Mouse (Mus musculus): Measurements from ENCODE around the gene LTO1. TPM values are rescaled to one million over a fixed set of nuclear protein-coding genes. Genes with fewer than 3 reads are reported as not detected.

Gene LTO1
- polyA plus RNA-seq, 1 experiment from 2014 or later, result 22.6 TPM

DNA sequence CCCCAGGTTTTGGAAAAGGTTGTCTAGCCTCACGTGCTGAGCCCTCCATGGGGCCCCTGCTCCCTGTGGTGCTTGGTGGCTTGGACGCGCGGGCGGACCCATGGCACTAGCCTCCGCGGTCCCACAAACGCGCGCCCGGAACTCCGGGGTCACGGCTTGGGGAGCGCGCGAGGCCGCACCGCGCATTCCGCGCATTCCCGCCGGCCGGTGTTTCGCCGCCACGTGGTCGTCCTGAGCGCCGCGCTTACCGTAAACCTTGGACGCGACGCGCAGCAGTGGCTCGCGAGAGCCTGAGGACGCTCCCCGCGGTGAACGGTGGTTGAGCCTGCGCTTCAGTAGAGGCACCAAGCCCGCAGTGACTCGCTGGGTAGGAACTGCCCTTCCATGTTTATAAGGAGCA is 28.4 kb downstream of the LTO1 start:
- Histone ChIP-seq H3K9ac (ENCODE audit: low read length) (peak overlapping the region; percentile 63), H3K4me2 (ENCODE audit: low read depth, severe bottlenecking) (peak overlapping the region; percentile 84), H3K9me3 (ENCODE audit: control insufficient read depth, low read length) (no peaks in the 10 kb centered on the region), H3K36me3 (ENCODE audit: control insufficient read depth, insufficient read depth, low read length) (no peaks in the 10 kb centered on the region), H3K27me3 (ENCODE audit: control insufficient read depth, insufficient read depth, low read length) (no peaks in the 10 kb centered on the region), H3K4me1 (ENCODE audit: control insufficient read depth, insufficient read depth, low read length) (peaks cover 16% of the 10 kb centered on the region), H3K4me3 (ENCODE audit: low read depth, low read length) (peak overlapping the region; percentile 70), H3K27ac (replicated peaks; ENCODE audit: low read depth, low read length) (peak overlapping the region; percentile 58)
- no peak for ATAC-seq (ENCODE audit: insufficient number of reproducible peaks, low FRiP score, low TSS enrichment, low read depth)
- DNase-seq (ENCODE audit: low spot score), result peak; percentile 91
- WGBS, result under 1% methylated on average over 44 of the region's 45 CpGs

DNA sequence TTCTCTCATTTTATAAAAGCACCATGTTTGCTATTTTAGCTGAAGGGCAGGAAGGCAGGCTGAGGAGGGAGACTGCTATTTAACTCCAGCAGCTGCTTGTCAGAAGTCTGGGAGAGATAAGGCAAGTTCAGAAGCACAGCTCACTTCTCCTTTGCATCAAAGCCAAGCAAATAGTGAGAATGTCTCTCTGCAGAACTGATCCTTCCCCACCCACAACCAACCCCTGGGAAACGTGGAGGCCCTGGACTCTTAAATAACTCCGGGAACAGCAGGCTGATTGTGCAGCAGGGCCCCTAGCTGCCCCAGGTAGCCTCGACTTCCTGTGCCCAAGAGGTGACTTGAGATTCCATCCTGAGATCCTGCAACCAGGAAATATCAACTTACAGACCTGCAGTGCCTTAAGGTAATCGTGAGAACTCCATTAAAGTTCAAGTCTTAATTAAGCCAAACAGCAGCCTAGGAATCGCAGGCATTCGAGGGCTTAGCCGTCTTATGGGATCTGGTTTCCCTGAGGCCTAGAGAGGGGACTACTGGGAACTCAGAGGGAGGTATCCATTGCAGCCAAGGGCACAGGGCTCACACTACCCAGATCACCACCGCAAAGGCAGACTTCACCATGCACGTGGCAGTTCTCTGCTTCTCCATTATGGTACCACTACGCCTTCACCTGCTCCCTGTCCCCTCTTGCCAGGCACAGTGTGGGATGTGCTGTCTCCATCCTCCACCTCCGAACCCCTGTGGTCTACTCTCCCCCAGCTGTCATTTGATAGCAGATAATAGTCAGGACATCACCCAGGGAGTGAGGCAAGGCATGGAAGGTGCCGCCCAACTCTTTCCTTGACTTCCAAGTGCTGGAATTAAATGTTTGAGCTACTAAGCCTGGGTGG is 43.9 kb downstream of the LTO1 start:
- ATAC-seq (ENCODE audit: insufficient number of reproducible peaks, low FRiP score, low TSS enrichment, low read depth) (0 out of 2 replicates have a peak, but pooled peaks have one; percentile 31), DNase-seq (ENCODE audit: low spot score) (peak; percentile 44)
- Histone ChIP-seq H3K4me3 (ENCODE audit: low read depth, low read length) (no peak overlapping the region), H3K27me3 (ENCODE audit: control insufficient read depth, insufficient read depth, low read length) (no peaks in the 10 kb centered on the region), H3K4me2 (ENCODE audit: low read depth, severe bottlenecking) (no peak overlapping the region), H3K36me3 (ENCODE audit: control insufficient read depth, insufficient read depth, low read length) (no peaks in the 10 kb centered on the region), H3K9me3 (ENCODE audit: control insufficient read depth, low read length) (no peaks in the 10 kb centered on the region), H3K27ac (replicated peaks; ENCODE audit: low read depth, low read length) (peak overlapping the region; percentile 48; the same call in 1 of the 2 replicates), H3K4me1 (ENCODE audit: control insufficient read depth, insufficient read depth, low read length) (peaks cover 12% of the 10 kb centered on the region; the same call in 1 of the 2 replicates), H3K9ac (ENCODE audit: low read length) (no peak overlapping the region)
- 31% methylated on average over 12 of the region's 12 CpGs for WGBS

- ATAC-seq (ENCODE audit: insufficient number of reproducible peaks, low FRiP score, low TSS enrichment, low read depth) (no peak), DNase-seq (ENCODE audit: low spot score) (no peak)
- H3K9me3 ChIP-seq (ENCODE audit: control insufficient read depth, low read length), result no peaks in the 10 kb centered on the region
- H3K4me1 ChIP-seq (ENCODE audit: control insufficient read depth, insufficient read depth, low read length), result peaks cover 2% of the 10 kb centered on the region; the same call in 1 of the 2 replicates
- H3K36me3 ChIP-seq (ENCODE audit: control insufficient read depth, insufficient read depth, low read length), result no peaks in the 10 kb centered on the region
- H3K4me3 ChIP-seq (ENCODE audit: low read depth, low read length), result no peak overlapping the region
- no peak overlapping the region for H3K9ac ChIP-seq (ENCODE audit: low read length)
- WGBS, result 95% methylated on average over 1 of the region's 1 CpGs
- no peaks in the 10 kb centered on the region for H3K27me3 ChIP-seq (ENCODE audit: control insufficient read depth, insufficient read depth, low read length)
- no peak overlapping the region for H3K27ac ChIP-seq (replicated peaks; ENCODE audit: low read depth, low read length)
- H3K4me2 ChIP-seq (ENCODE audit: low read depth, severe bottlenecking), result no peak overlapping the region
Observed at GRCm38 (mm10) chr7:144963911-144964310, 49.0 kb downstream of the LTO1 start.

DNA sequence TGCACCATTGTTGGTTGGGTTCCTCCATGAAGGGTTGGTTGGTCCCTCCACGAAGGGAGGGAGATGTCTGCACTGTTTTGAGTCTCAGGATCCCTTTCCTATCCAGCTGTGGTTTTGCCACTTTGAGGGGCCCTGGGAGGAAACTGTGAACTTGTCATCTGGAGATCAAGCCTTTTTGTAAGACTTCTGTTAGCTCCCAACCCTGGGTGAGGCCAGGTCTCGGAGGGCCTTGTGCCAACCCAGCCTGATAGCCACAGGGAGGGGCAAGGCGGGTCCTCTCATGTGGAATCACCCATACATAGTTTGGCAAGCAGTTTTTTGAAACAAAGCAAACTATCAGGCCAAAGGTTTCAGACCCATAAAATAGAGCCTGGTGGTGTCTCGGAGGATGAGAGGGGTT is 49.4 kb downstream of the LTO1 start:
- no peak overlapping the region for H3K4me2 ChIP-seq (ENCODE audit: low read depth, severe bottlenecking)
- H3K36me3 ChIP-seq (ENCODE audit: control insufficient read depth, insufficient read depth, low read length), result no peaks in the 10 kb centered on the region
- no peaks in the 10 kb centered on the region for H3K9me3 ChIP-seq (ENCODE audit: control insufficient read depth, low read length)
- no peak for ATAC-seq (ENCODE audit: insufficient number of reproducible peaks, low FRiP score, low TSS enrichment, low read depth)
- no peak for DNase-seq (ENCODE audit: low spot score)
- 85% methylated on average over 4 of the region's 4 CpGs for WGBS
- H3K27ac ChIP-seq (replicated peaks; ENCODE audit: low read depth, low read length), result no peak overlapping the region
- no peaks in the 10 kb centered on the region for H3K27me3 ChIP-seq (ENCODE audit: control insufficient read depth, insufficient read depth, low read length)
- H3K9ac ChIP-seq (ENCODE audit: low read length), result no peak overlapping the region
- no peak overlapping the region for H3K4me3 ChIP-seq (ENCODE audit: low read depth, low read length)
- H3K4me1 ChIP-seq (ENCODE audit: control insufficient read depth, insufficient read depth, low read length), result no peaks in the 10 kb centered on the region

DNA sequence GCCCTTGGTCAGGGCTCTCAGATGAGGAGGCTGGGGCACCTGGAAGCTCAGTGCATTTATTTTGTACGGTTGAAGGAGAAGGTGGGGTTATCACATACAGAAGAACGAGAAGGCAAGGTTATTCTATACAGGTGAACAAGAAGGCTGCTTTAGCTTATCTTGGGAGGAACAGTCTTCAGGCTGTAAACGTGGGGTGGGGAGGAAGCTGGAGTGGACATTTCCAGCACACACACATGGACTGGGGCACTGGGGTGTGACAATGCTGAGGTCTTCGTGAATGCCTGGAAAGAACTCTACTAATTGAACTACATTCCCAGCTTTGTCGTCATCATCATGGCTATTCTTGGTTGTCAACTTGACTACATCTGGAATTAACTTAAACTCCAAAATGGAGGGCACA is 51.0 kb downstream of the LTO1 start:
- Histone ChIP-seq H3K4me1 (ENCODE audit: control insufficient read depth, insufficient read depth, low read length) (no peaks in the 10 kb centered on the region), H3K36me3 (ENCODE audit: control insufficient read depth, insufficient read depth, low read length) (no peaks in the 10 kb centered on the region), H3K27ac (replicated peaks; ENCODE audit: low read depth, low read length) (no peak overlapping the region), H3K9ac (ENCODE audit: low read length) (no peak overlapping the region), H3K9me3 (ENCODE audit: control insufficient read depth, low read length) (no peaks in the 10 kb centered on the region), H3K4me2 (ENCODE audit: low read depth, severe bottlenecking) (no peak overlapping the region), H3K4me3 (ENCODE audit: low read depth, low read length) (no peak overlapping the region), H3K27me3 (ENCODE audit: control insufficient read depth, insufficient read depth, low read length) (no peaks in the 10 kb centered on the region)
- WGBS, result 81% methylated on average over 5 of the region's 5 CpGs
- ATAC-seq (ENCODE audit: insufficient number of reproducible peaks, low FRiP score, low TSS enrichment, low read depth) (no peak), DNase-seq (ENCODE audit: low spot score) (no peak)

GRCm38 (mm10) chr7:144970997-144971768 is 56.3 kb downstream of the LTO1 start:
- H3K27me3 ChIP-seq (ENCODE audit: control insufficient read depth, insufficient read depth, low read length), result no peaks in the 10 kb centered on the region
- DNase-seq (ENCODE audit: low spot score) (no peak), ATAC-seq (ENCODE audit: insufficient number of reproducible peaks, low FRiP score, low TSS enrichment, low read depth) (no peak)
- no peak overlapping the region for H3K9ac ChIP-seq (ENCODE audit: low read length)
- H3K27ac ChIP-seq (replicated peaks; ENCODE audit: low read depth, low read length), result no peak overlapping the region
- WGBS, result 66% methylated on average over 8 of the region's 8 CpGs
- no peaks in the 10 kb centered on the region for H3K9me3 ChIP-seq (ENCODE audit: control insufficient read depth, low read length)
- no peak overlapping the region for H3K4me3 ChIP-seq (ENCODE audit: low read depth, low read length)
- H3K4me2 ChIP-seq (ENCODE audit: low read depth, severe bottlenecking), result no peak overlapping the region
- H3K36me3 ChIP-seq (ENCODE audit: control insufficient read depth, insufficient read depth, low read length), result no peaks in the 10 kb centered on the region
- H3K4me1 ChIP-seq (ENCODE audit: control insufficient read depth, insufficient read depth, low read length), result no peaks in the 10 kb centered on the region

DNA sequence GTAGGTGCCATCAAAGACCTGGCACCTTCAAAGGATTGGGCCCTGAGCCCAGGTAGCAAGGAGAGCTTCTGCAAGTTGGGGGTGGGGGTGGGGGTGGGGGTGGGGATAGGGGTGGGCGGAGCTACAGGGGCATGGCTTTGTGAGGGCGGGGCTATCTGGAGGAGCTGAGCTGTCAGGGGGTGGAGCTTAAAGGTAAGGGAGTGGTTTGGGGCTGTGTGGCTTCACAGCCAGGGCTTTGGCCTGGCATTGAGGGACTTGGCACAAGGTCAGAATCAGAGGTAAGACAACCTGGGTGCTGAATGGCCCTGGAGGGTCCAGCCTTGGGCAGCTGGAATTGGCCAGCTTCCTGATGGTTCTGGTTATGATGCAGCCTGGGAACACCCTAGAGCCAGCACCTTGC is 56.9 kb downstream of the LTO1 start:
- H3K4me3 ChIP-seq (ENCODE audit: low read depth, low read length), result no peak overlapping the region
- H3K4me2 ChIP-seq (ENCODE audit: low read depth, severe bottlenecking), result no peak overlapping the region
- no peaks in the 10 kb centered on the region for H3K4me1 ChIP-seq (ENCODE audit: control insufficient read depth, insufficient read depth, low read length)
- no peak overlapping the region for H3K27ac ChIP-seq (replicated peaks; ENCODE audit: low read depth, low read length)
- WGBS, result 55% methylated on average over 2 of the region's 2 CpGs
- H3K9ac ChIP-seq (ENCODE audit: low read length), result no peak overlapping the region
- no peaks in the 10 kb centered on the region for H3K36me3 ChIP-seq (ENCODE audit: control insufficient read depth, insufficient read depth, low read length)
- no peaks in the 10 kb centered on the region for H3K9me3 ChIP-seq (ENCODE audit: control insufficient read depth, low read length)
- DNase-seq (ENCODE audit: low spot score), result no peak
- H3K27me3 ChIP-seq (ENCODE audit: control insufficient read depth, insufficient read depth, low read length), result no peaks in the 10 kb centered on the region
- ATAC-seq (ENCODE audit: insufficient number of reproducible peaks, low FRiP score, low TSS enrichment, low read depth), result no peak

GRCm38 (mm10) chr7:144973461-144973860 is 58.6 kb downstream of the LTO1 start:
- Histone ChIP-seq H3K9ac (ENCODE audit: low read length) (no peak overlapping the region), H3K4me2 (ENCODE audit: low read depth, severe bottlenecking) (no peak overlapping the region), H3K36me3 (ENCODE audit: control insufficient read depth, insufficient read depth, low read length) (no peaks in the 10 kb centered on the region), H3K4me1 (ENCODE audit: control insufficient read depth, insufficient read depth, low read length) (no peaks in the 10 kb centered on the region), H3K4me3 (ENCODE audit: low read depth, low read length) (no peak overlapping the region), H3K27me3 (ENCODE audit: control insufficient read depth, insufficient read depth, low read length) (no peaks in the 10 kb centered on the region), H3K27ac (replicated peaks; ENCODE audit: low read depth, low read length) (no peak overlapping the region), H3K9me3 (ENCODE audit: control insufficient read depth, low read length) (no peaks in the 10 kb centered on the region)
- ATAC-seq (ENCODE audit: insufficient number of reproducible peaks, low FRiP score, low TSS enrichment, low read depth), result no peak
- 71% methylated on average over 8 of the region's 8 CpGs for WGBS
- no peak for DNase-seq (ENCODE audit: low spot score)

All from limb, embryonic 11.5 days (tissue).